ENCODE assay signal across 13 mouse cellular contexts in genomic region chr2:158094300-158094699, GRCm38 (mm10). TPM values are rescaled to one million over a fixed set of nuclear protein-coding genes. Genes with fewer than 3 reads are reported as not detected.
DNase-seq lines count a peak whose midpoint lies in the region; ATAC-seq and TF ChIP-seq lines count a peak whose summit lies in the region.
"Had no signal": no experiment of that assay in that cellular context is flagged by ENCODE, and none has a peak within 500 bp of the region (broad histone marks: within the 10 kb centered on the region; RNA-seq: fewer than 3 reads in every experiment).

No protein-coding gene starts in this region.

- no peaks in the 10 kb centered on the region for H3K36me3 ChIP-seq in heart, adult 2 months (ENCODE audit: control insufficient read depth, insufficient read depth, low read length)
- no peaks in the 10 kb centered on the region for H3K36me3 ChIP-seq in lung, embryonic 14.5 days (ENCODE audit: insufficient read depth)
- no peaks in the 10 kb centered on the region for H3K36me3 ChIP-seq in stomach, embryonic 16.5 days (ENCODE audit: control insufficient read depth, insufficient read depth, low read length)
- H3K36me3 ChIP-seq: embryonic facial prominence, embryonic 13.5 days; forebrain, embryonic 12.5 days; hindbrain, embryonic 15.5 days had no signal

- 73% methylated on average over 7 of the region's 7 CpGs for WGBS in heart, adult 2 months
- 51% methylated on average over 7 of the region's 7 CpGs for WGBS in lung, embryonic 14.5 days
- WGBS in stomach, embryonic 16.5 days = 34% methylated on average over 7 of the region's 7 CpGs

- TF ChIP-seq POLR2A in heart, adult 2 months (IDR thresholded peaks at IDR 0.05; ENCODE audit: insufficient read depth, low read depth, low read length) = no peak

- 0 out of 2 replicates have a peak overlapping the region, but pooled peaks have one; percentile 6 for H3K27ac ChIP-seq in heart, adult 2 months
- peak overlapping the region; percentile 61 for H3K27ac ChIP-seq in lung, embryonic 14.5 days (ENCODE audit: low read depth)
- H3K27ac ChIP-seq in stomach, embryonic 16.5 days (ENCODE audit: low read length) = peak overlapping the region; percentile 88
- H3K27ac ChIP-seq: embryonic facial prominence, embryonic 13.5 days; hindbrain, embryonic 15.5 days; liver, embryonic 14.5 days had no signal

- no peak overlapping the region for H3K4me2 ChIP-seq in lung, embryonic 14.5 days
- H3K4me2 ChIP-seq in stomach, embryonic 16.5 days (ENCODE audit: low read depth, low read length) = peak overlapping the region; percentile 18
- H3K4me2 ChIP-seq: embryonic facial prominence, embryonic 13.5 days; forebrain, embryonic 12.5 days; hindbrain, embryonic 15.5 days had no signal

- TF ChIP-seq CTCF in heart, adult 2 months (IDR thresholded peaks at IDR 0.05) = no peak
- no peak for TF ChIP-seq CTCF in lung, embryonic 14.5 days (IDR thresholded peaks at IDR 0.05; ENCODE audit: low read depth)

- intact Hi-C loops in heart, adult 2 months (cut with DNase I) = no loop called here
- intact Hi-C loops in heart, postnatal 25 days (cut with DNase I) = no loop called here
- intact Hi-C loops in heart, postnatal 14 days (cut with DNase I) = no loop called here

- no peak overlapping the region for H3K4me3 ChIP-seq in heart, adult 2 months
- no peak overlapping the region for H3K4me3 ChIP-seq in lung, embryonic 14.5 days (ENCODE audit: low read depth, low read length)
- no peak overlapping the region for H3K4me3 ChIP-seq in stomach, embryonic 16.5 days (replicated peaks; ENCODE audit: low read length)
- H3K4me3 ChIP-seq: embryonic facial prominence, embryonic 13.5 days; forebrain, embryonic 12.5 days; hindbrain, embryonic 15.5 days; megakaryocyte, embryonic 14.5 days had no signal

- H3K27me3 ChIP-seq in heart, adult 2 months (ENCODE audit: control insufficient read depth, insufficient read depth, low read length) = no peaks in the 10 kb centered on the region
- H3K27me3 ChIP-seq in lung, embryonic 14.5 days (ENCODE audit: insufficient read depth, low read length) = no peaks in the 10 kb centered on the region
- H3K27me3 ChIP-seq in stomach, embryonic 16.5 days (ENCODE audit: control insufficient read depth, insufficient read depth, low read length) = no peaks in the 10 kb centered on the region
- H3K27me3 ChIP-seq: embryonic facial prominence, embryonic 13.5 days; forebrain, embryonic 12.5 days; hindbrain, embryonic 15.5 days had no signal

- no peak overlapping the region for H3K9ac ChIP-seq in heart, adult 2 months (ENCODE audit: low read depth, low read length)
- H3K9ac ChIP-seq in lung, embryonic 14.5 days = no peak overlapping the region
- peak overlapping the region; percentile 7; the same call in 1 of the 2 replicates for H3K9ac ChIP-seq in stomach, embryonic 16.5 days (ENCODE audit: low read length)
- H3K9ac ChIP-seq: embryonic facial prominence, embryonic 13.5 days; forebrain, embryonic 12.5 days; hindbrain, embryonic 15.5 days; liver, embryonic 14.5 days had no signal

- ATAC-seq in lung, embryonic 14.5 days (ENCODE audit: insufficient read depth) = 0 out of 2 replicates have a peak, but pooled peaks have one; percentile 10
- ATAC-seq in stomach, embryonic 16.5 days (ENCODE audit: insufficient read depth, low FRiP score) = 0 out of 2 replicates have a peak, but pooled peaks have one; percentile 15
- ATAC-seq: midbrain, embryonic 16.5 days had no signal

- H3K79me2 ChIP-seq in heart, adult 2 months (replicated peaks; ENCODE audit: control insufficient read depth, insufficient read depth, low read length) = no peaks in the 10 kb centered on the region

- H3K4me1 ChIP-seq in heart, adult 2 months (ENCODE audit: control insufficient read depth, insufficient read depth, low read length) = peaks cover 7% of the 10 kb centered on the region
- H3K4me1 ChIP-seq in lung, embryonic 14.5 days (ENCODE audit: insufficient read depth) = peaks cover 21% of the 10 kb centered on the region
- H3K4me1 ChIP-seq in stomach, embryonic 16.5 days (ENCODE audit: control insufficient read depth, insufficient read depth, low read length) = peaks cover 27% of the 10 kb centered on the region
- H3K4me1 ChIP-seq: forebrain, embryonic 12.5 days had no signal

- H3K9me3 ChIP-seq in lung, embryonic 14.5 days (ENCODE audit: low read depth, low read length) = no peaks in the 10 kb centered on the region
- H3K9me3 ChIP-seq in stomach, embryonic 16.5 days (replicated peaks; ENCODE audit: control insufficient read depth, low read length) = no peaks in the 10 kb centered on the region
- H3K9me3 ChIP-seq: embryonic facial prominence, embryonic 13.5 days; forebrain, embryonic 12.5 days; hindbrain, embryonic 15.5 days; megakaryocyte, embryonic 14.5 days had no signal

- no peak for TF ChIP-seq EP300 in heart, adult 2 months (IDR thresholded peaks at IDR 0.05; ENCODE audit: insufficient read depth, low read depth, low read length)

- peak in 1 of 2 experiments; percentile 36 for DNase-seq in heart, adult 2 months
- no peak for DNase-seq in heart, postnatal 25 days (ENCODE audit: low spot score)
- DNase-seq in lung, embryonic 14.5 days = peak; percentile 26
- DNase-seq in lung, postnatal 25 days (ENCODE audit: low spot score) = no peak
- DNase-seq in heart, postnatal 14 days = peak; percentile 26 to 40
- no peak for DNase-seq in adrenal gland, postnatal 14 days

RNA-seq across cellular contexts. Expression of gene Tgm2, which starts 51.9 kb away (rescaled TPM):
- total RNA-seq in heart, adult 2 months (2021) = 100 to 1,000 TPM; 270 to 286 TPM
- polyA plus RNA-seq in heart, adult 2 months (2012; rRNA removed) = 155 and 205 TPM in 2 replicates
- 100 to 1,000 TPM; 238 to 253 TPM for total RNA-seq in heart, postnatal 25 days (2021)
- polyA plus RNA-seq in lung, embryonic 14.5 days (2014; fragmentation: Nextera tagmentation; extraction: Ambion mirVana) = 40.8 and 41.7 TPM in 2 replicates
- total RNA-seq in heart, postnatal 14 days (2021) = 100 to 1,000 TPM; 181 to 209 TPM
- polyA plus RNA-seq in stomach, embryonic 16.5 days (2015; fragmentation: Nextera tagmentation; extraction: Ambion mirVana) = 123 and 133 TPM in 2 replicates
- total RNA-seq in adrenal gland, postnatal 14 days (2021) = 69.0 and 75.1 TPM in 2 replicates

Comparison
In these comparisons a context has a peak if more than half of its experiments do, and no peak if none do; other contexts are left out.
1. DNase-seq: peak in lung, embryonic 14.5 days (single experiment) and heart, postnatal 14 days (2 of 2); none in heart, postnatal 25 days (single experiment), lung, postnatal 25 days (single experiment) and adrenal gland, postnatal 14 days (single experiment).
2. H3K27ac ChIP-seq: peak in every context shown above with its lines; median percentile 88 in stomach, embryonic 16.5 days; 61 in lung, embryonic 14.5 days; 6 in heart, adult 2 months.